Mouse (Mus musculus) hindbrain, embryonic 15.5 days (tissue): ENCODE data around the gene Pkd2. TPM values are rescaled to one million over a fixed set of nuclear protein-coding genes. Genes with fewer than 3 reads are reported as not detected.
A peak's percentile ranks its signal among the peaks of the same experiment; 100 is the strongest.
"Not testable (repeated sequence)": the region's sequence is repeated elsewhere in the genome, so short reads cannot be mapped to it uniquely, and the experiment has no call there.

Experiments
- ATAC-seq: fragments of 200-750 bp; cut with Nextera tagmentation; 2 replicates; pipeline ENCODE4 v1.8.0; 2017; ENCODE audit warnings: low read depth, moderate number of reproducible peaks, moderate TSS enrichment; ENCODE audit not compliant: low FRiP score
- H3K27ac ChIP-seq: fragments of 300-500 bp; sonication (generic); replicated peaks from 2 replicates; pipeline ENCODE4 v1.5.1; 2015; ENCODE audit warnings: mild to moderate bottlenecking, inconsistent platforms
- H3K27me3 ChIP-seq: fragments of 300-500 bp; sonication (generic); 2 replicates; pipeline ENCODE4 v1.6.1; 2015; ENCODE audit warnings: control low read depth, inconsistent platforms
- H3K36me3 ChIP-seq: fragments of 300-500 bp; sonication (generic); 2 replicates; pipeline ENCODE4 v1.6.1; 2015; ENCODE audit warnings: control low read depth, inconsistent platforms
- H3K4me1 ChIP-seq: fragments of 300-500 bp; sonication (generic); replicated peaks from 2 replicates; pipeline ENCODE4 v1.6.1; 2015; ENCODE audit warnings: control low read depth, inconsistent platforms
- H3K4me2 ChIP-seq: fragments of 300-500 bp; sonication (generic); 2 replicates; pipeline ENCODE4 v1.6.1; 2015; ENCODE audit warnings: moderate library complexity, mild to moderate bottlenecking, inconsistent platforms
- H3K4me3 ChIP-seq: fragments of 300-500 bp; sonication (generic); 2 replicates; pipeline ENCODE4 v1.5.1; 2015; ENCODE audit warnings: mild to moderate bottlenecking, inconsistent platforms
- H3K9ac ChIP-seq: fragments of 300-500 bp; sonication (generic); 2 replicates; pipeline ENCODE4 v1.6.1; 2015; ENCODE audit warnings: inconsistent platforms
- H3K9me3 ChIP-seq: fragments of 300-500 bp; sonication (generic); 2 replicates; pipeline ENCODE4 v1.6.1; 2016; ENCODE audit warnings: control low read depth, inconsistent platforms
- WGBS: fragments of 180-500 bp; shearing (Covaris S2); methylation state at CpG from one replicate; pipeline ENCODE4 v1.1.7; 2015; 5-methylcytosine and 5-hydroxymethylcytosine counted together
- polyA plus RNA-seq: library from polyadenylated mRNA; unstranded; fragments of >200 nt; fragmentation: Nextera tagmentation; extraction: Ambion mirVana; gene quantifications from 2 replicates; pipeline ENCODE4 v1.2.1, GENCODE M21; 2015

Pkd2 gene
- polyA plus RNA-seq, 1 experiment from 2014 or later: 8.8 TPM

GRCm38 (mm10) chr5:104442850-104443249, 16.4 kb upstream of the Pkd2 start:
- no peak overlapping the region for H3K9ac ChIP-seq

DNA sequence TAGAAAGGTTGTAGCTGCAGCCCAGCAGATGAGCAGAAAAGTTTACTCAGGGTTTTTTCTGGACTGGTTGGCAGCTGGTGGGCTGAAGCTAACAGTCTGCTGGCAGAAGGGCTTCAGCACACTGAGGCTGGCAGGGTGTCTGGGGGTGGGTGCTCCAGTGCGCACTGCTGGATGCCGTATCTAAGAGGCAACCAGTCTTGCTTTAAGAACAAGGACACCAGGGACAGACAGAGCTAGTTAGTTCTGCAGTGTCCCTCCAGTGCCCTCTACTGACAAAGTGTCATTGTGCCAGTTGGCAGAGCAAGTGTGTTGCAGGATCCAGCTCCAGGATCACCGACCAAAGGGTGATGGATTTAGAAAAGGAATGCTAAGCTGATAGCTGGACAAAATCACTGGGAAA, 13.1 kb upstream of the Pkd2 start:
- peak; percentile 86 for ATAC-seq

More at GRCm38 (mm10) chr5:104442850-104443249, 16.4 kb upstream of the Pkd2 start:
- Histone ChIP-seq H3K4me3 (no peak overlapping the region), H3K27ac (no peak overlapping the region), H3K9me3 (no peaks in the 10 kb centered on the region), H3K27me3 (0 out of 2 replicates have a peak, but pooled peaks cover 2% of the 10 kb centered on the region), H3K4me1 (peaks cover 3% of the 10 kb centered on the region; the same call in 1 of the 2 replicates), H3K36me3 (no peaks in the 10 kb centered on the region), H3K4me2 (no peak overlapping the region)
- WGBS: 61% methylated on average over 1 of the region's 1 CpGs
- ATAC-seq: no peak

DNA sequence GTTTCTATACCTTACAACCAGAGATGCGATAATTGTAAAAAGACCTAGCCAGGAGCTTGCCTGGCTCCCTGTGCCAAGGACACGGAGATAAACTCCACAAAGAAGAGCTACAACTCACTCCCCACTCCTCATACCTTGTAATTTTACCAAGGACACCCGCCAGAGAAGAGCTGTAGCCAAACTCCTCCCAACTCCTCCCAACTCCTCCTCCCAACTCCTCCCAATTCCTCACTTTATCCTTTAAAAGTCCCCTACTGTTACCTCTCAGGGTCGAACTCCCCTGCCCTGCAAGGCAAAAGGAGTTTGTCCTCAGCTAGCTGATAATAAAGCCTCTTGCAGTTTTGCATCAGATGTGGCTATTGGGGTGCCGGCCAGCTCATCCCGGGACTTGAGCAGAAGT, 10.9 kb upstream of the Pkd2 start:
- H3K9me3 ChIP-seq, H3K36me3 ChIP-seq, H3K4me1 ChIP-seq, H3K27me3 ChIP-seq, ATAC-seq, H3K9ac ChIP-seq, H3K27ac ChIP-seq, H3K4me3 ChIP-seq, H3K4me2 ChIP-seq: not testable (repeated sequence)
- WGBS: 27% methylated on average over 6 of the region's 6 CpGs

More for the DNA sequence above, 13.1 kb upstream of the Pkd2 start:
- Histone ChIP-seq H3K4me2 (no peak overlapping the region), H3K4me3 (no peak overlapping the region), H3K9me3 (no peaks in the 10 kb centered on the region), H3K36me3 (no peaks in the 10 kb centered on the region), H3K9ac (no peak overlapping the region), H3K27me3 (0 out of 2 replicates have a peak, but pooled peaks cover 2% of the 10 kb centered on the region), H3K27ac (no peak overlapping the region), H3K4me1 (peaks cover 7% of the 10 kb centered on the region)
- 7% methylated on average over 3 of the region's 3 CpGs for WGBS

DNA sequence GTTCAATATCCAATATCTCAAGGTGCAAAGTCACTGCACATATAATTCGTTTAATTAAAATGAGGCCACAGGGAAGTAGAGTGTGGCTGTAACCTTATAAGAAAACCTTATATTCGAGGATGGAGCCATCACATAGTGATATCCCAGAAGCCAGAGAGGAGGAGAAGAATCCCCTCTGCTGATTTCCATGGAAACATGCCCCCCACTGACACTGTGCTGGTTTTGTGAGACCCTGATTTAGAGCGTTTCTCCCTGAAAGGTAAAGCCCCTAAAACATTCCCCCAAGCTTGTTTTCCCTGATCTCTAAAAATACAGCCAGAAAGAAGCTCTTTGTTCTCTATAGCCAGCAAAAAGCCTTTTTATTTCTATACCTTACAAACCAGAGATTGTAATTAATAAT, 9.8 kb upstream of the Pkd2 start:
- Histone ChIP-seq H3K4me2 (no peak overlapping the region), H3K9ac (no peak overlapping the region), H3K27ac (no peak overlapping the region), H3K27me3 (0 out of 2 replicates have a peak, but pooled peaks cover 2% of the 10 kb centered on the region), H3K4me3 (no peak overlapping the region), H3K4me1 (peaks cover 7% of the 10 kb centered on the region), H3K9me3 (no peaks in the 10 kb centered on the region), H3K36me3 (no peaks in the 10 kb centered on the region)
- WGBS: 26% methylated on average over 3 of the region's 3 CpGs
- no peak for ATAC-seq

DNA sequence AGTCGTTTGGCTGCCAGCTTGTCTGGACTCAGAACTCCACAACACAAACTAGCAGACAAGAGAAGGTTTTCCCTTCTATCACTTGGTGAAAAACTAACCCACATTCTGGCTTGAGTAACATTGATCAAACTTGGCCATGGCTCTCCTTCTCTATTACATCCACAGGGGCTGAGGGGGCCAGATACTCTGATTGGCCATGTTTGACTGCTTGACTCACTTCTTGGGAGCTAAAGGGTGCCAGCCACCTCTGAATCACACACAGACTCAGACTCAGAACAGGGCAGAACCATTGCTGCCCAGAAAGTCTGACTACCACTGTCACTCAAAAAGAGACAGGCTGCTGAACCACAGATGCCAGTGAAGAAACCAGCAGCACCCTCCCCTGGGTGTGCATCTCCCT, 6.2 kb upstream of the Pkd2 start:
- whole genome bisulfite sequencing: 79% methylated on average over 1 of the region's 1 CpGs
- peaks cover 4% of the 10 kb centered on the region; the same call in 1 of the 2 replicates for H3K4me1 ChIP-seq
- no peak overlapping the region for H3K4me3 ChIP-seq
- ATAC-seq: no peak
- H3K4me2 ChIP-seq: no peak overlapping the region
- no peak overlapping the region for H3K27ac ChIP-seq
- no peak overlapping the region for H3K9ac ChIP-seq
- no peaks in the 10 kb centered on the region for H3K27me3 ChIP-seq
- peaks cover 8% of the 10 kb centered on the region for H3K36me3 ChIP-seq
- H3K9me3 ChIP-seq: no peaks in the 10 kb centered on the region

DNA sequence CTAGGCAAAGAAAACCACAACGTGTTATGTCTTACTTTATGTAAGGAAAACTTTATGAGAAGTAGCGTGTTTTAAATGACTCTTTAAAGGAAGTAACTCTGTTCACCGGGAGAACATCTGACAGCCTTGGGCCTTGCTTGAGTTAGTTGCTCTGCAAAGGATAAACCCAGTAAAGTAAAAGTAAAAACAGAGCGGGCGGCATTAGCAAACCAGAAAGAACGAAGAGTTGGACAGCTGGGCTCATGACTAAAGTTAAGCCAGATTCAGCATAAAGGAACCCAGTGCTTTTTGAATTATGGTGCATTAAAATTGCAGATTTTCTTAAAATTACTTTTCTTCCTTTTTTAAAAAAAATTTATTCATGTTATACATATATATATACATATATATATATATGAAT, 4.7 kb upstream of the Pkd2 start:
- Histone ChIP-seq H3K4me2 (no peak overlapping the region), H3K27me3 (no peaks in the 10 kb centered on the region), H3K36me3 (peaks cover 8% of the 10 kb centered on the region), H3K9me3 (no peaks in the 10 kb centered on the region), H3K9ac (no peak overlapping the region), H3K4me1 (peaks cover 14% of the 10 kb centered on the region), H3K27ac (no peak overlapping the region), H3K4me3 (no peak overlapping the region)
- ATAC-seq: no peak
- 93% methylated on average over 6 of the region's 6 CpGs for WGBS

- no peaks in the 10 kb centered on the region for H3K9me3 ChIP-seq
- peak overlapping the region; percentile 88 for H3K4me3 ChIP-seq
- H3K27me3 ChIP-seq: no peaks in the 10 kb centered on the region
- peak overlapping the region; percentile 65 for H3K4me2 ChIP-seq
- H3K27ac ChIP-seq: peak overlapping the region; percentile 94
- H3K36me3 ChIP-seq: peaks cover 8% of the 10 kb centered on the region
- H3K9ac ChIP-seq: peak overlapping the region; percentile 95
- peaks cover 23% of the 10 kb centered on the region for H3K4me1 ChIP-seq
- peak; percentile 77 for ATAC-seq
- WGBS: under 1% methylated on average over 80 of the region's 82 CpGs
These were observed 631 bp downstream of the Pkd2 start for GRCm38 (mm10) chr5:104459706-104460455.

- WGBS: 31% methylated on average over 3 of the region's 3 CpGs
- no peak for ATAC-seq
These were observed 1.2 kb downstream of the Pkd2 start for GRCm38 (mm10) chr5:104460456-104460838.

DNA sequence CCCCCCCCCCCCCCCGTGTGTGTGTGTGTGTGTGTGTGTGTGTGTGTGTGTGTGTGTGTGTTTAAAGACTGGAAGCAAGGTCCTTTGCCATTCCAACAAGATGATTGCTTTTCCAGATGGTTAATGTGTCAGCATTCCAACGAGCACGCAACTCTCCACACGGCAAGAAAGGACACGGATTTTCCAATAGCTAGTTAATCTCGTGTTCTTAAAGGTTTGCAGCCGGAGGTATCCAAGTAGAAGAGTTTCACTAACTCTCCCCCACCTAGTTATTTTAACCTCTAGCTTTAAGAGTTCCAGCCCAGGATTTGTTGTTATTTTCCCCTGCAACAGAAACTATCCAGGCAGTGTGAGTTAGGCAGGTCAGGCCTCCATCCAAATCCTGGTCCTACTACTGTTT, 1.6 kb downstream of the Pkd2 start:
- peak overlapping the region; percentile 65 for H3K4me2 ChIP-seq
- no peak for ATAC-seq
- peak overlapping the region; percentile 88 for H3K4me3 ChIP-seq
- WGBS: 47% methylated on average over 6 of the region's 7 CpGs
- H3K9me3 ChIP-seq: no peaks in the 10 kb centered on the region
- H3K9ac ChIP-seq: no peak overlapping the region
- no peak overlapping the region; the same call in 1 of the 2 replicates for H3K27ac ChIP-seq
- H3K4me1 ChIP-seq: peaks cover 23% of the 10 kb centered on the region
- H3K36me3 ChIP-seq: peaks cover 17% of the 10 kb centered on the region
- H3K27me3 ChIP-seq: no peaks in the 10 kb centered on the region

More at GRCm38 (mm10) chr5:104460456-104460838, 1.2 kb downstream of the Pkd2 start:
- no peaks in the 10 kb centered on the region for H3K27me3 ChIP-seq
- H3K9ac ChIP-seq: peak overlapping the region; percentile 95
- peaks cover 13% of the 10 kb centered on the region for H3K36me3 ChIP-seq
- H3K4me3 ChIP-seq: peak overlapping the region; percentile 88
- H3K9me3 ChIP-seq: no peaks in the 10 kb centered on the region
- H3K4me2 ChIP-seq: peak overlapping the region; percentile 65
- peaks cover 23% of the 10 kb centered on the region for H3K4me1 ChIP-seq
- H3K27ac ChIP-seq: peak overlapping the region; percentile 94

DNA sequence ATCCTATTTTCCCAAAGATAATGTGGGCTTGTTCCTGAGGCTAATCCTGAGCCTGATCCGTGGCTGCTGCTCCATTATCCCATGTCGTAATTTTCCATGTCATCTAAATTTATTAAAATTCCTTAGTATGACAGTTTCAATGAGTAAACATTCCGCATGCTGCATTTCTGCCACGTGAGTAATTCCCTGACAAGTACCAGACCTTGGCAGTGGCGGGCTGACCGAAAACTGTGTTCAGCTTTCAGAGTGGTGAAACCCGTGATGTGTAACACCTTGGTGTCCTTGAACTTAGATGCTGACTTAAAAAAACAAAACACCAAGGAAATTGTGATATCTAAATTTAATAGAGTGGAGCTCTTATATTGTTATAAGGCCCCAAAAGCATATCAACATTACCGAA, 6.0 kb downstream of the Pkd2 start:
- WGBS: 94% methylated on average over 8 of the region's 8 CpGs
- H3K27ac ChIP-seq: no peak overlapping the region
- no peak overlapping the region for H3K4me2 ChIP-seq
- no peaks in the 10 kb centered on the region for H3K27me3 ChIP-seq
- H3K4me1 ChIP-seq: peaks cover 11% of the 10 kb centered on the region; the same call in 1 of the 2 replicates
- H3K4me3 ChIP-seq: no peak overlapping the region
- H3K9ac ChIP-seq: no peak overlapping the region
- H3K36me3 ChIP-seq: peaks cover 24% of the 10 kb centered on the region
- H3K9me3 ChIP-seq: no peaks in the 10 kb centered on the region
- no peak for ATAC-seq

DNA sequence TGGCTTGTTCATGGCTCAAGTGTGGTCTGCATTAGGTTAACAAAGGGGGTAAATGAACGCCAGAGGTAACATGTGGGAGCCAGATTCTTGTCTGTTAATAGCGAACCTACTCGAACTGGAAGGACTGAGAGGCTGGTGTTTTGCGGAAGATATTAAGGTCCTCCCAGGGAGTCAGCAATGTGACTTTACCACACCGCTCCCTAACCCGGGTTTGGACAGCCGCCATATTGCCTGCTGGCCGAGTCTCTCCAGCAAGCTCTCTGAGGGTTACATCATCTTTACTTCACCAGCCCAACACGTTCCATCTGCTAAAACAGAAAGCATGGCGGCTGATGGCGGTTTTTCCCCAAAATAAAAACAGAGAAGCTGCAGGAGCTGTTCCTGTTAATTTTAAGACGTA, 6.5 kb downstream of the Pkd2 start:
- 85% methylated on average over 12 of the region's 12 CpGs for WGBS
- peaks cover 26% of the 10 kb centered on the region for H3K36me3 ChIP-seq
- no peak for ATAC-seq

GRCm38 (mm10) chr5:104466816-104467215, 7.6 kb downstream of the Pkd2 start:
- Histone ChIP-seq H3K4me1 (no peaks in the 10 kb centered on the region; the same call in 1 of the 2 replicates), H3K9me3 (no peaks in the 10 kb centered on the region), H3K27ac (no peak overlapping the region), H3K4me3 (no peak overlapping the region), H3K4me2 (no peak overlapping the region), H3K36me3 (peaks cover 27% of the 10 kb centered on the region), H3K27me3 (no peaks in the 10 kb centered on the region), H3K9ac (no peak overlapping the region)
- 93% methylated on average over 16 of the region's 16 CpGs for WGBS
- no peak for ATAC-seq

More for the DNA sequence above, 6.5 kb downstream of the Pkd2 start:
- no peak overlapping the region for H3K4me2 ChIP-seq
- H3K27ac ChIP-seq: no peak overlapping the region
- H3K4me3 ChIP-seq: no peak overlapping the region
- H3K9me3 ChIP-seq: no peaks in the 10 kb centered on the region
- peaks cover 6% of the 10 kb centered on the region; the same call in 1 of the 2 replicates for H3K4me1 ChIP-seq
- no peaks in the 10 kb centered on the region for H3K27me3 ChIP-seq
- no peak overlapping the region for H3K9ac ChIP-seq
